Mouse (Mus musculus) ES-E14 (cell line): Measurements from ENCODE around the gene C2cd3. TPM values are rescaled to one million over a fixed set of nuclear protein-coding genes. Genes with fewer than 3 reads are reported as not detected.

Experiments
- DNase-seq: peaks from one replicate; pipeline ENCODE4 v3.0.0-alpha.2; 2013; ENCODE audit warnings: low read depth, low spot score
- H3K27ac ChIP-seq: 2 replicates; pipeline ENCODE4 v1.5.1; 2012; ENCODE audit warnings: low read depth, mild to moderate bottlenecking, low read length, moderate library complexity, mixed read lengths; ENCODE audit not compliant: poor library complexity, insufficient read depth, severe bottlenecking
- H3K36me3 ChIP-seq: 2 replicates; pipeline ENCODE4 v1.6.1; 2012; ENCODE audit warnings: mild to moderate bottlenecking, low read length, moderate library complexity, mixed read lengths; ENCODE audit not compliant: control insufficient read depth, poor library complexity, insufficient read depth, severe bottlenecking
- H3K4me1 ChIP-seq, 2 experiments: fragments of 150-350 bp in 1 of 2; sonication (generic) in 1 of 2; 2 replicates each; pipeline ENCODE4 v1.6.1; 2012; ENCODE audit warnings: low read length in 2 of 2, mild to moderate bottlenecking in 1 of 2, mixed read lengths in 1 of 2; ENCODE audit not compliant: control insufficient read depth in 2 of 2, insufficient read depth in 2 of 2, poor library complexity in 1 of 2
- H3K4me3 ChIP-seq, 2 experiments: fragments of 150-350 bp in 1 of 2; sonication (generic) in 1 of 2; 2 replicates each; pipeline ENCODE4 v1.5.1; 2012; ENCODE audit warnings: low read length in 2 of 2, low read depth in 1 of 2, mild to moderate bottlenecking in 1 of 2, mixed read lengths in 1 of 2; ENCODE audit not compliant: insufficient read depth in 1 of 2, poor library complexity in 1 of 2, severe bottlenecking in 1 of 2
- H3K9ac ChIP-seq: 2 replicates; pipeline ENCODE4 v1.6.1; 2012; ENCODE audit warnings: low read depth, mild to moderate bottlenecking, low read length, mixed read lengths; ENCODE audit not compliant: poor library complexity, insufficient read depth, severe bottlenecking
- H3K9me3 ChIP-seq: fragments of 150-350 bp; sonication (generic); 2 replicates; pipeline ENCODE4 v1.6.1; 2012; ENCODE audit warnings: low read depth, mild to moderate bottlenecking, low read length; ENCODE audit not compliant: control insufficient read depth, insufficient read depth
- CHD2 ChIP-seq: IDR thresholded peaks from 2 replicates; pipeline ENCODE4 v1.6.1; 2014; ENCODE audit warnings: mild to moderate bottlenecking, low read depth, low read length, inconsistent platforms
- HCFC1 ChIP-seq: IDR thresholded peaks from 2 replicates; pipeline ENCODE4 v1.6.1; 2012; ENCODE audit warnings: low read length, inconsistent platforms, borderline replicate concordance; ENCODE audit not compliant: insufficient read depth
- MAFK ChIP-seq: IDR thresholded peaks from 2 replicates; pipeline ENCODE4 v1.6.1; 2014; ENCODE audit warnings: mild to moderate bottlenecking, low read depth, low read length, inconsistent platforms; ENCODE audit not compliant: insufficient read depth
- ZC3H11A ChIP-seq: IDR thresholded peaks from 2 replicates; pipeline ENCODE4 v1.6.1; 2012; ENCODE audit warnings: low read depth, mild to moderate bottlenecking, inconsistent platforms, low read length, borderline replicate concordance
- ZNF384 ChIP-seq: IDR thresholded peaks from 2 replicates; pipeline ENCODE4 v1.6.1; 2012; ENCODE audit warnings: low read depth, low read length, inconsistent platforms
- in situ Hi-C, 2 experiments: fragments of 600-800 bp; cut with MboI; formaldehyde crosslinking; loops; one replicate each; pipeline ENCODE4 v1.15.1; 2025; ENCODE audit warnings: low sequenced_read_pairs in 2 of 2, inconsistent platforms in 1 of 2; ENCODE audit not compliant: unreplicated experiment in 2 of 2
- total RNA-seq: library from RNA; depleted of rRNA; stranded (reverse); fragments of 300-350 nt; gene quantifications from 2 replicates; pipeline ENCODE4 v1.2.3, GENCODE M21; 2012

The C2cd3 gene
- total RNA-seq, 1 experiment, result 10.9 TPM

DNA sequence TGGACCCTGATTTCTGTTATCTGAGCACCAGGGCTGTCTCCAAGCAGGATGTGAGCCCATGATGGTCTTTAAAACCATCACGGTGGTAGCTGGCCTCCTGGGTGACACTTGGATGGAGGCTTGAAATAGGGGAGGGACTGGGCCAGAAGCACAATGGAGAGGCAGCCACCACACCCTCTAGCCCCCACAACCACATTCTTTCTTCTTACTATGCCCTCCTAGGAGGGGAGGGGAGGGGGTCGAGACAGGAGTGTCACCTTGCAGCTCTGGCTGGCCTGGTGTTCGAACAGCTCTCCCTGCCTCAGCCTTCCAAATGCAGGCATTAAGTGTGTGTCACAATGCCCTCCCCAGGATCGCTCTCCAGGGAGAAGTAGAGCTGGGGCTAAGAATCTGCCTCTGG lies 125.4 kb downstream of the C2cd3 start:
- H3K9me3 ChIP-seq, result no peaks in the 10 kb centered on the region
- peaks cover 3 to 42% of the 10 kb centered on the region in 2 experiments; a peak in 3 of 4 replicates for H3K4me1 ChIP-seq

DNA sequence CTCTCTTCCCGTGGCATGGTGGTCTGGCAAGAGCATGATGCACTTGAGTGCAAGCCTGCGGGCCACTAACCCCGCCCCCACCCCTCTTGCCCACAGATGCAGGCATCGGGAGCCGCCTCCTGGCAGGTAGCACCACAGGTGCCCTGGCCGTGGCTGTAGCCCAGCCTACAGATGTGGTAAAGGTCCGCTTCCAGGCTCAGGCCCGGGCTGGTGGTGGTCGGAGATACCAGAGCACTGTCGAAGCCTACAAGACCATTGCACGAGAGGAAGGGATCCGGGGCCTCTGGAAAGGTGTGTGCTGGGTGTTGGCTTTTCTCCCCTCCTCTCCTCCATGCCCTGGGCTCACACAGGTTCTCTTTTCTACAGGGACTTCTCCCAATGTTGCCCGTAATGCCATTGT lies 125.9 kb downstream of the C2cd3 start:
- Histone ChIP-seq H3K36me3 (peaks cover 55% of the 10 kb centered on the region), H3K9ac (peak overlapping the region; percentile 3; the same call in 1 of the 2 replicates), H3K27ac (no peak overlapping the region), H3K9me3 (no peaks in the 10 kb centered on the region), H3K4me1 (peaks cover 6 to 44% of the 10 kb centered on the region in 2 experiments; a peak in 3 of 4 replicates), H3K4me3 (no peak overlapping the region)
- no peak for TF ChIP-seq ZNF384
- TF ChIP-seq CHD2, result no peak
- TF ChIP-seq MAFK, result no peak
- no peak for TF ChIP-seq ZC3H11A
- no peak for TF ChIP-seq HCFC1
- in situ Hi-C loops, result no loop called here
- no peak for DNase-seq

More for the DNA sequence above, 125.4 kb downstream of the C2cd3 start:
- Histone ChIP-seq H3K9ac (peak overlapping the region; percentile 3; the same call in 1 of the 2 replicates), H3K4me3 (0 out of 4 replicates have a peak overlapping the region, but pooled peaks of 1 of the 2 experiments have one; percentile 13), H3K27ac (no peak overlapping the region), H3K36me3 (peaks cover 55% of the 10 kb centered on the region)
- in situ Hi-C loops, result no loop called here
- TF ChIP-seq ZC3H11A, result no peak
- TF ChIP-seq HCFC1, result no peak
- no peak for TF ChIP-seq CHD2
- TF ChIP-seq MAFK, result no peak
- TF ChIP-seq ZNF384, result no peak
- no peak for DNase-seq

DNA sequence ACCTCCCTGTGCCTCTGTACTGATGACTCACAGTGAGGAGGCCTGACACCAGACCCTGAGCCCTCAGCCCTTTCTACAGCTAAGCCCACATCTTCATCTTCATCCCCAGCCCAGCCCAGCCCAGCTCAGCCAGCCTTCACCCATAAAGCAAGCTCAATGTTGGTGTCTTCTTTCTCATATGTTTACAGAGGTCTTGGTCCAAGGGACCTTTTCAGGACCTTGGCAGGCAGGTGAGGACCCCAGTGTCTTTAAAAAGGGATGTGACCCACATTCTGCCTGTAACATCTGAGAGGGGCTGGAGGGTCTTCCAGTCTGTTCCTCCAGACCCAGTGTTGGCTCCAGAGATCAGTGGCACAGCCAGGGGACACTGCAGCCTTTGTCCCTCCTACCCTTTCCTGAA lies 127.4 kb downstream of the C2cd3 start:
- no peak overlapping the region for H3K4me3 ChIP-seq
- H3K36me3 ChIP-seq, result peaks cover 51% of the 10 kb centered on the region
- no peak for DNase-seq
- no peaks in the 10 kb centered on the region for H3K9me3 ChIP-seq
- H3K9ac ChIP-seq, result no peak overlapping the region
- peak overlapping the region; percentile 19; the same call in 1 of the 2 replicates for H3K27ac ChIP-seq
- in situ Hi-C loops, result no loop called here
- H3K4me1 ChIP-seq, result peaks cover 6 to 50% of the 10 kb centered on the region in 2 experiments; a peak in 3 of 4 replicates
- TF ChIP-seq HCFC1 (no peak), ZNF384 (no peak), ZC3H11A (no peak), MAFK (no peak), CHD2 (no peak)

DNA sequence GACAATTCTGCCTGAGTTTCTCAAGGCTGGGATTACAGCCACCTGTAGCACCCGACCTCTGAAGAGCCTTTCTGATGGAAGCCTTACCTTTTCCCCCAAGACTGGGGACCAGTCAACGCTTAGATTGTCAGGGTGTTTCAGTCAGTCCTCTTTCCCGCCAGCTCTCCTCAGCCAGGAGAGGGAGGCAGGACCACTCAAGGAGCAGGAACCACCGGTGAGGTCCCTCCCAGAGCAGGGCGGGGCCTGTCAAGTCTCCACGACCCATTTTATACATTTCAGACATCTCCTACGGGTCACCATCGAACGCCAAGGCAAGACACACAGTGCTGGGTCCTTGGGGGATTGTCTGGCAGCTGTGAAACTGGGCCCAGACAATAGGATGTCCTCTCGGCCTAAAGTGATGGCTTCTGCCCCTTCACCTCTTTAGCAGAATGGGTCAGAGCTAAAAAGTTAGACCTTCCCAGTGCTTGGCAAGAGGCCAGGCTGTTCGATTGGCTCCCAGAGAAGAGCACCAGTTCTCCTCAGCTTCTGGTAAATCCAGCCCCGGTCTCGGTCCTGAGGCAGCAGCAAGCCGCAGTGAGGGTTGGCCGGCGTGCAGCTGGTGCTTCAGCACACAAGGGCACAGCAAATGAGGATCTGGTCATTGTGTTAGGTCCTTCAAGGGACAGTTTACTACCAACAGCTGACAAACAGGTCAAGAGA lies 128.4 kb downstream of the C2cd3 start:
- in situ Hi-C loops, result no loop called here
- DNase-seq, result no peak
- no peaks in the 10 kb centered on the region for H3K9me3 ChIP-seq
- TF ChIP-seq ZC3H11A, result no peak
- H3K4me1 ChIP-seq, result peaks cover 6 to 51% of the 10 kb centered on the region in 2 experiments; a peak in 3 of 4 replicates
- H3K27ac ChIP-seq, result peak overlapping the region; percentile 86
- H3K36me3 ChIP-seq, result peaks cover 43% of the 10 kb centered on the region
- H3K9ac ChIP-seq, result peak overlapping the region; percentile 14; the same call in 1 of the 2 replicates
- no peak overlapping the region for H3K4me3 ChIP-seq
